Mouse (Mus musculus): Measurements from ENCODE around the gene Olfr543. TPM values are rescaled to one million over a fixed set of nuclear protein-coding genes. Genes with fewer than 3 reads are reported as not detected.

Olfr543 gene
- polyA plus RNA-seq (2014; fragmentation: Nextera tagmentation; extraction: Ambion mirVana) = 0.27 and 0.41 TPM in 2 replicates

- no peak within 1 kb of the TSS for H3K9ac ChIP-seq (ENCODE audit: low read length)
- H3K9me3 ChIP-seq (ENCODE audit: control insufficient read depth, low read length) = no peaks in the 10 kb centered on the region
- no peaks in the 10 kb centered on the region for H3K27me3 ChIP-seq (ENCODE audit: control insufficient read depth, insufficient read depth, low read length)
- no peaks in the 10 kb centered on the region for H3K36me3 ChIP-seq (ENCODE audit: control insufficient read depth, insufficient read depth, low read length)
- H3K4me1 ChIP-seq (ENCODE audit: control insufficient read depth in 2 of 2, insufficient read depth in 2 of 2, low read length in 2 of 2) = peaks cover 10 to 12% of the 10 kb centered on the region in 2 experiments
- H3K4me3 ChIP-seq (ENCODE audit: control insufficient read depth in 1 of 2, insufficient read depth in 1 of 2, low read depth in 1 of 2, low read length in 2 of 2) = no peak within 1 kb of the TSS
- H3K27ac ChIP-seq (replicated peaks in 1 of 2; ENCODE audit: control insufficient read depth in 1 of 2, insufficient read depth in 1 of 2, low read depth in 2 of 2, low read length in 2 of 2) = no peak within 1 kb of the TSS
- no peak within 1 kb of the TSS for H3K4me2 ChIP-seq (ENCODE audit: low read length)
- ATAC-seq (ENCODE audit: insufficient number of reproducible peaks, insufficient read depth, low FRiP score, low read depth) = no peak
- 89% methylated on average over 4 of the region's 4 CpGs for WGBS
These were observed at the start of gene Olfr543 for GRCm38 (mm10) chr7:102481579-102481978. Gene Olfr543, minus strand, starts transcription at chr7:102481679.

GRCm38 (mm10) chr7:102529052-102529451 is 47.6 kb upstream of the Olfr543 start:
- H3K4me3 ChIP-seq (ENCODE audit: control insufficient read depth in 1 of 2, insufficient read depth in 1 of 2, low read depth in 1 of 2, low read length in 2 of 2) = no peak overlapping the region
- no peaks in the 10 kb centered on the region for H3K9me3 ChIP-seq (ENCODE audit: control insufficient read depth, low read length)
- no peak for ATAC-seq (ENCODE audit: insufficient number of reproducible peaks, insufficient read depth, low FRiP score, low read depth)
- H3K36me3 ChIP-seq (ENCODE audit: control insufficient read depth, insufficient read depth, low read length) = no peaks in the 10 kb centered on the region
- no peaks in the 10 kb centered on the region for H3K27me3 ChIP-seq (ENCODE audit: control insufficient read depth, insufficient read depth, low read length)
- H3K9ac ChIP-seq (ENCODE audit: low read length) = no peak overlapping the region
- WGBS = 62% methylated on average over 1 of the region's 1 CpGs
- no peak overlapping the region for H3K27ac ChIP-seq (replicated peaks in 1 of 2; ENCODE audit: control insufficient read depth in 1 of 2, insufficient read depth in 1 of 2, low read depth in 2 of 2, low read length in 2 of 2)
- no peaks in the 10 kb centered on the region for H3K4me1 ChIP-seq (ENCODE audit: control insufficient read depth in 2 of 2, insufficient read depth in 2 of 2, low read length in 2 of 2)
- no peak overlapping the region for H3K4me2 ChIP-seq (ENCODE audit: low read length)

GRCm38 (mm10) chr7:102517051-102517335 is 35.5 kb upstream of the Olfr543 start:
- Histone ChIP-seq H3K36me3 (ENCODE audit: control insufficient read depth, insufficient read depth, low read length) (no peaks in the 10 kb centered on the region), H3K4me3 (ENCODE audit: control insufficient read depth in 1 of 2, insufficient read depth in 1 of 2, low read depth in 1 of 2, low read length in 2 of 2) (no peak overlapping the region), H3K9ac (ENCODE audit: low read length) (no peak overlapping the region), H3K4me1 (ENCODE audit: control insufficient read depth in 2 of 2, insufficient read depth in 2 of 2, low read length in 2 of 2) (peaks cover 2 to 8% of the 10 kb centered on the region in 2 experiments; a peak in 3 of 4 replicates), H3K9me3 (ENCODE audit: control insufficient read depth, low read length) (no peaks in the 10 kb centered on the region), H3K27ac (replicated peaks in 1 of 2; ENCODE audit: control insufficient read depth in 1 of 2, insufficient read depth in 1 of 2, low read depth in 2 of 2, low read length in 2 of 2) (no peak overlapping the region), H3K4me2 (ENCODE audit: low read length) (no peak overlapping the region), H3K27me3 (ENCODE audit: control insufficient read depth, insufficient read depth, low read length) (peaks cover 9% of the 10 kb centered on the region; the same call in 1 of the 2 replicates)
- no peak for ATAC-seq (ENCODE audit: insufficient number of reproducible peaks, insufficient read depth, low FRiP score, low read depth)
- WGBS = 72% methylated on average over 2 of the region's 2 CpGs

GRCm38 (mm10) chr7:102516261-102517050 is 35.0 kb upstream of the Olfr543 start:
- ATAC-seq (ENCODE audit: insufficient number of reproducible peaks, insufficient read depth, low FRiP score, low read depth) = no peak
- H3K27ac ChIP-seq (replicated peaks in 1 of 2; ENCODE audit: control insufficient read depth in 1 of 2, insufficient read depth in 1 of 2, low read depth in 2 of 2, low read length in 2 of 2) = no peak overlapping the region
- no peaks in the 10 kb centered on the region for H3K9me3 ChIP-seq (ENCODE audit: control insufficient read depth, low read length)
- no peaks in the 10 kb centered on the region for H3K36me3 ChIP-seq (ENCODE audit: control insufficient read depth, insufficient read depth, low read length)
- WGBS = 49% methylated on average over 10 of the region's 10 CpGs
- peaks cover 13% of the 10 kb centered on the region; the same call in 1 of the 2 replicates for H3K27me3 ChIP-seq (ENCODE audit: control insufficient read depth, insufficient read depth, low read length)
- no peak overlapping the region for H3K4me3 ChIP-seq (ENCODE audit: control insufficient read depth in 1 of 2, insufficient read depth in 1 of 2, low read depth in 1 of 2, low read length in 2 of 2)
- no peak overlapping the region for H3K4me2 ChIP-seq (ENCODE audit: low read length)
- no peak overlapping the region for H3K9ac ChIP-seq (ENCODE audit: low read length)
- peaks cover 2 to 8% of the 10 kb centered on the region in 2 experiments; a peak in 3 of 4 replicates for H3K4me1 ChIP-seq (ENCODE audit: control insufficient read depth in 2 of 2, insufficient read depth in 2 of 2, low read length in 2 of 2)

DNA sequence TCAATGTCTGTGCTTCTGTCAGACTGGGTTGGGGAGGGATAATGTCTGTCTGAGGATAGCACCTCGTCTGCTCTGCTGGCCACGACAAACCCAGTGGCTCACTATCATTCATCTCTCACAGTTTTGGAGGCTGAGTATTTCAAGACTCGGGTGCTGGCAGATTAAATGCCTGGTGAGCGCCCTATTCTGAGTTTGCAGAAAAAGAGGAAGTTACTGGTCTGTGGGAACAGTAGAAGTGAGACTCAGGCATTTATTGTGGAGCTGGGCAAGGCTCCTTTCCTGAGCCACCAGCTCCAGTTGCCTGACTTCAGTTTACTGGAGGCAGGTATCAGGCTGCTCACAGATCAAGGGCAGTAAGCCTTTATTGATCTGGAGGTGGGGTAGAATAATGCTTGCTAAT is 32.7 kb upstream of the Olfr543 start:
- peaks cover 2 to 8% of the 10 kb centered on the region in 2 experiments; a peak in 3 of 4 replicates for H3K4me1 ChIP-seq (ENCODE audit: control insufficient read depth in 2 of 2, insufficient read depth in 2 of 2, low read length in 2 of 2)
- WGBS = 39% methylated on average over 4 of the region's 4 CpGs
- no peak overlapping the region for H3K4me2 ChIP-seq (ENCODE audit: low read length)
- H3K9me3 ChIP-seq (ENCODE audit: control insufficient read depth, low read length) = no peaks in the 10 kb centered on the region
- no peak for ATAC-seq (ENCODE audit: insufficient number of reproducible peaks, insufficient read depth, low FRiP score, low read depth)
- peaks cover 13% of the 10 kb centered on the region; the same call in 1 of the 2 replicates for H3K27me3 ChIP-seq (ENCODE audit: control insufficient read depth, insufficient read depth, low read length)
- H3K27ac ChIP-seq (replicated peaks in 1 of 2; ENCODE audit: control insufficient read depth in 1 of 2, insufficient read depth in 1 of 2, low read depth in 2 of 2, low read length in 2 of 2) = no peak overlapping the region
- H3K36me3 ChIP-seq (ENCODE audit: control insufficient read depth, insufficient read depth, low read length) = no peaks in the 10 kb centered on the region
- H3K4me3 ChIP-seq (ENCODE audit: control insufficient read depth in 1 of 2, insufficient read depth in 1 of 2, low read depth in 1 of 2, low read length in 2 of 2) = no peak overlapping the region
- H3K9ac ChIP-seq (ENCODE audit: low read length) = no peak overlapping the region

DNA sequence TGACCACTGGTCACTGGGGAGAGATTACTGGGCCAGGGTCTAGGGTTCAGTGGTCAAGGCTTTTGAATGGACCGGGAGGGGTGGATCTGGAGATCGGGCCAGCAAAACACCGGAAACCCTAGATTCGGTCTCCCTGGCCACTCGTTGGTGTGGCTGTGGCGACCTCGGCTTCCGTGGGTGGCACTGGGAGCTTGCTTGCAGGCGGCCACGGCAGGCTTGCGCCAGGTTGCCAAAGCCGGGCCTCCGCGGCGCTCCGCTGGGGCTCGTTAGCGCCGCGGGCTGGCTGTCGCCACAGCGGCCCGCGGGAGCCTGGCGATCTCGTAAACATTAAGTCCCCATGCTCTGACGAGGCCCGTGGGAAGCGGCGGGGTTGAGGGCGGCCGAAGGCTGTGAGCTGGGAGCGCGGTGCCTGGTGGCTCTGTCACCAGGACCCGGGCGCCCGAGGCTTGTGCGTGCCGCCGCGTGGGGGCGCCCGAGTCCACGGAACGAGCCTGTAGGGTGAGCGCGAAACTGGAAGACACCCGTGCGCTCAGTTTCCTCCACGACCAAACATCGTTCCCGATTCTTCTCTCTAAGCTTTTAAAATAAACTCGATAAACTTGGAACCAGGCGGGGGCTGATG is 31.4 kb upstream of the Olfr543 start:
- no peak overlapping the region for H3K27ac ChIP-seq (replicated peaks in 1 of 2; ENCODE audit: control insufficient read depth in 1 of 2, insufficient read depth in 1 of 2, low read depth in 2 of 2, low read length in 2 of 2)
- peaks cover 2 to 8% of the 10 kb centered on the region in 2 experiments; a peak in 3 of 4 replicates for H3K4me1 ChIP-seq (ENCODE audit: control insufficient read depth in 2 of 2, insufficient read depth in 2 of 2, low read length in 2 of 2)
- peak overlapping the region; percentile 80 for H3K9ac ChIP-seq (ENCODE audit: low read length)
- H3K27me3 ChIP-seq (ENCODE audit: control insufficient read depth, insufficient read depth, low read length) = peaks cover 13% of the 10 kb centered on the region; the same call in 1 of the 2 replicates
- H3K4me3 ChIP-seq (ENCODE audit: control insufficient read depth in 1 of 2, insufficient read depth in 1 of 2, low read depth in 1 of 2, low read length in 2 of 2) = peak overlapping the region; percentile 50 to 53
- 2% methylated on average over 54 of the region's 54 CpGs for WGBS
- no peaks in the 10 kb centered on the region for H3K36me3 ChIP-seq (ENCODE audit: control insufficient read depth, insufficient read depth, low read length)
- peak; percentile 87; the same call in 1 of the 2 replicates for ATAC-seq (ENCODE audit: insufficient number of reproducible peaks, insufficient read depth, low FRiP score, low read depth)
- peak overlapping the region; percentile 94 for H3K4me2 ChIP-seq (ENCODE audit: low read length)
- no peaks in the 10 kb centered on the region for H3K9me3 ChIP-seq (ENCODE audit: control insufficient read depth, low read length)

GRCm38 (mm10) chr7:102511927-102512326 is 30.4 kb upstream of the Olfr543 start:
- Histone ChIP-seq H3K4me1 (ENCODE audit: control insufficient read depth in 2 of 2, insufficient read depth in 2 of 2, low read length in 2 of 2) (peaks cover 2 to 8% of the 10 kb centered on the region in 2 experiments; a peak in 3 of 4 replicates), H3K9ac (ENCODE audit: low read length) (no peak overlapping the region), H3K4me3 (ENCODE audit: control insufficient read depth in 1 of 2, insufficient read depth in 1 of 2, low read depth in 1 of 2, low read length in 2 of 2) (no peak overlapping the region), H3K4me2 (ENCODE audit: low read length) (no peak overlapping the region), H3K36me3 (ENCODE audit: control insufficient read depth, insufficient read depth, low read length) (no peaks in the 10 kb centered on the region), H3K9me3 (ENCODE audit: control insufficient read depth, low read length) (no peaks in the 10 kb centered on the region), H3K27me3 (ENCODE audit: control insufficient read depth, insufficient read depth, low read length) (peaks cover 13% of the 10 kb centered on the region; the same call in 1 of the 2 replicates), H3K27ac (replicated peaks in 1 of 2; ENCODE audit: control insufficient read depth in 1 of 2, insufficient read depth in 1 of 2, low read depth in 2 of 2, low read length in 2 of 2) (no peak overlapping the region)
- 86% methylated on average over 10 of the region's 10 CpGs for WGBS
- no peak for ATAC-seq (ENCODE audit: insufficient number of reproducible peaks, insufficient read depth, low FRiP score, low read depth)
